Mouse (Mus musculus) heart, embryonic 12.5 days (tissue): ENCODE measurements at regions not wholly inside any gene's neighbourhood (a gene's known extent, or its start where the extent isn't known, plus 50 kb on each side); places are given as distances from the start of the nearest gene placed in this dataset.

Experiments used
- ATAC-seq: fragments of 200-750 bp; cut with Nextera tagmentation; 2 replicates; pipeline ENCODE4 v1.8.0; 2017; ENCODE audit warnings: moderate TSS enrichment, moderate library complexity; ENCODE audit not compliant: insufficient number of reproducible peaks, low FRiP score
- H3K27ac ChIP-seq: fragments of 300-500 bp; sonication (generic); 2 replicates; pipeline ENCODE4 v1.5.1; 2016; ENCODE audit warnings: mild to moderate bottlenecking, moderate library complexity; ENCODE audit not compliant: poor library complexity, severe bottlenecking
- H3K27me3 ChIP-seq: fragments of 300-500 bp; sonication (generic); replicated peaks from 2 replicates; pipeline ENCODE4 v1.6.1; 2016; ENCODE audit warnings: mild to moderate bottlenecking, moderate library complexity
- H3K36me3 ChIP-seq: fragments of 300-500 bp; sonication (generic); 2 replicates; pipeline ENCODE4 v1.6.1; 2016; ENCODE audit warnings: mild to moderate bottlenecking, moderate library complexity
- H3K4me1 ChIP-seq: fragments of 300-500 bp; sonication (generic); replicated peaks from 2 replicates; pipeline ENCODE4 v1.6.1; 2016; ENCODE audit warnings: mild to moderate bottlenecking
- H3K4me2 ChIP-seq: fragments of 300-500 bp; sonication (generic); 2 replicates; pipeline ENCODE4 v1.6.1; 2016; ENCODE audit warnings: mild to moderate bottlenecking, moderate library complexity
- H3K4me3 ChIP-seq: fragments of 300-500 bp; sonication (generic); 2 replicates; pipeline ENCODE4 v1.5.1; 2016; ENCODE audit warnings: mild to moderate bottlenecking
- H3K9ac ChIP-seq: fragments of 300-500 bp; sonication (generic); 2 replicates; pipeline ENCODE4 v1.6.1; 2016; ENCODE audit warnings: mild to moderate bottlenecking, moderate library complexity
- H3K9me3 ChIP-seq: fragments of 300-500 bp; sonication (generic); replicated peaks from 2 replicates; pipeline ENCODE4 v1.6.1; 2016; ENCODE audit warnings: mild to moderate bottlenecking, moderate library complexity
- WGBS: fragments of 180-500 bp; shearing (Covaris S2); methylation state at CpG from one replicate; pipeline ENCODE4 v1.1.7; 2016; 5-methylcytosine and 5-hydroxymethylcytosine counted together

- no peaks in the 10 kb centered on the region for H3K9me3 ChIP-seq
- no peak overlapping the region for H3K9ac ChIP-seq
- WGBS: 77% methylated on average over 5 of the region's 5 CpGs
- H3K27me3 ChIP-seq: no peaks in the 10 kb centered on the region
- H3K27ac ChIP-seq: no peak overlapping the region
- H3K4me1 ChIP-seq: no peaks in the 10 kb centered on the region
- no peak for ATAC-seq
- no peak overlapping the region for H3K4me3 ChIP-seq
- H3K36me3 ChIP-seq: no peaks in the 10 kb centered on the region
- H3K4me2 ChIP-seq: no peak overlapping the region
Measured at GRCm38 (mm10) chr16:62681880-62682279, 104.7 kb downstream of the Nsun3 start.

- Histone ChIP-seq H3K9me3 (no peaks in the 10 kb centered on the region), H3K4me3 (no peak overlapping the region), H3K4me1 (no peaks in the 10 kb centered on the region), H3K4me2 (no peak overlapping the region), H3K36me3 (no peaks in the 10 kb centered on the region), H3K9ac (no peak overlapping the region), H3K27me3 (no peaks in the 10 kb centered on the region), H3K27ac (no peak overlapping the region)
- 78% methylated on average over 6 of the region's 6 CpGs for WGBS
- no peak for ATAC-seq
Measured at GRCm38 (mm10) chr16:62676815-62677214, 109.8 kb downstream of the Nsun3 start.

- Histone ChIP-seq H3K4me2 (no peak overlapping the region), H3K9ac (no peak overlapping the region), H3K4me3 (no peak overlapping the region), H3K27ac (no peak overlapping the region), H3K27me3 (no peaks in the 10 kb centered on the region), H3K36me3 (no peaks in the 10 kb centered on the region), H3K4me1 (no peaks in the 10 kb centered on the region), H3K9me3 (no peaks in the 10 kb centered on the region)
- ATAC-seq: no peak
- WGBS: 78% methylated on average over 2 of the region's 2 CpGs
Measured at GRCm38 (mm10) chr16:62657383-62657782, 129.2 kb downstream of the Nsun3 start.

- no peaks in the 10 kb centered on the region for H3K9me3 ChIP-seq
- WGBS: 57% methylated on average over 1 of the region's 1 CpGs
- H3K4me1 ChIP-seq: no peaks in the 10 kb centered on the region
- no peaks in the 10 kb centered on the region for H3K36me3 ChIP-seq
- ATAC-seq: no peak
- H3K27me3 ChIP-seq: no peaks in the 10 kb centered on the region
- H3K9ac ChIP-seq: no peak overlapping the region
- H3K4me2 ChIP-seq: no peak overlapping the region
- no peak overlapping the region for H3K4me3 ChIP-seq
- H3K27ac ChIP-seq: no peak overlapping the region
Measured at GRCm38 (mm10) chr16:62654436-62654835, 132.2 kb downstream of the Nsun3 start.

- Histone ChIP-seq H3K36me3 (no peaks in the 10 kb centered on the region), H3K27ac (no peak overlapping the region), H3K27me3 (no peaks in the 10 kb centered on the region), H3K4me3 (no peak overlapping the region), H3K4me2 (no peak overlapping the region), H3K9ac (no peak overlapping the region), H3K4me1 (no peaks in the 10 kb centered on the region), H3K9me3 (no peaks in the 10 kb centered on the region)
- 41% methylated on average over 8 of the region's 8 CpGs for WGBS
- ATAC-seq: no peak
Measured at GRCm38 (mm10) chr16:62653817-62654216, 132.8 kb downstream of the Nsun3 start.

GRCm38 (mm10) chr16:62652769-62653465 is 133.7 kb downstream of the Nsun3 start:
- Histone ChIP-seq H3K27ac (no peak overlapping the region), H3K9ac (no peak overlapping the region), H3K4me1 (no peaks in the 10 kb centered on the region), H3K4me2 (no peak overlapping the region), H3K36me3 (no peaks in the 10 kb centered on the region), H3K9me3 (no peaks in the 10 kb centered on the region), H3K27me3 (no peaks in the 10 kb centered on the region), H3K4me3 (no peak overlapping the region)
- ATAC-seq: no peak
- 70% methylated on average over 6 of the region's 6 CpGs for WGBS

GRCm38 (mm10) chr16:62650856-62651255 is 135.8 kb downstream of the Nsun3 start:
- Histone ChIP-seq H3K9ac (no peak overlapping the region), H3K4me3 (no peak overlapping the region), H3K27ac (no peak overlapping the region), H3K4me2 (no peak overlapping the region), H3K4me1 (no peaks in the 10 kb centered on the region), H3K27me3 (no peaks in the 10 kb centered on the region), H3K36me3 (no peaks in the 10 kb centered on the region), H3K9me3 (no peaks in the 10 kb centered on the region)
- WGBS: 79% methylated on average over 7 of the region's 7 CpGs
- ATAC-seq: no peak

GRCm38 (mm10) chr16:62648326-62648725 is 138.3 kb downstream of the Nsun3 start:
- Histone ChIP-seq H3K4me2 (no peak overlapping the region), H3K27ac (no peak overlapping the region), H3K4me1 (no peaks in the 10 kb centered on the region), H3K4me3 (no peak overlapping the region), H3K36me3 (no peaks in the 10 kb centered on the region), H3K27me3 (no peaks in the 10 kb centered on the region), H3K9me3 (no peaks in the 10 kb centered on the region), H3K9ac (no peak overlapping the region)
- 76% methylated on average over 8 of the region's 8 CpGs for WGBS
- no peak for ATAC-seq

- Histone ChIP-seq H3K4me3 (no peak overlapping the region), H3K27me3 (no peaks in the 10 kb centered on the region), H3K9me3 (0 out of 2 replicates have a peak, but pooled peaks cover 3% of the 10 kb centered on the region), H3K9ac (no peak overlapping the region), H3K4me2 (no peak overlapping the region), H3K27ac (no peak overlapping the region), H3K36me3 (no peaks in the 10 kb centered on the region), H3K4me1 (no peaks in the 10 kb centered on the region)
- no peak for ATAC-seq
- WGBS: 66% methylated on average over 1 of the region's 1 CpGs
Measured at GRCm38 (mm10) chr16:62646113-62646512, 140.5 kb downstream of the Nsun3 start.

GRCm38 (mm10) chr16:62642859-62643403 is 143.7 kb downstream of the Nsun3 start:
- H3K4me3 ChIP-seq: no peak overlapping the region
- no peak for ATAC-seq
- H3K27ac ChIP-seq: no peak overlapping the region
- 85% methylated on average over 10 of the region's 10 CpGs for WGBS
- no peak overlapping the region for H3K9ac ChIP-seq
- H3K27me3 ChIP-seq: no peaks in the 10 kb centered on the region
- H3K4me2 ChIP-seq: no peak overlapping the region
- no peaks in the 10 kb centered on the region for H3K36me3 ChIP-seq
- H3K4me1 ChIP-seq: no peaks in the 10 kb centered on the region
- 0 out of 2 replicates have a peak, but pooled peaks cover 7% of the 10 kb centered on the region for H3K9me3 ChIP-seq

- H3K9me3 ChIP-seq: no peaks in the 10 kb centered on the region
- no peak overlapping the region for H3K27ac ChIP-seq
- no peaks in the 10 kb centered on the region for H3K27me3 ChIP-seq
- no peak overlapping the region for H3K4me3 ChIP-seq
- H3K9ac ChIP-seq: no peak overlapping the region
- no peaks in the 10 kb centered on the region for H3K36me3 ChIP-seq
- WGBS: 70% methylated on average over 6 of the region's 6 CpGs
- no peak overlapping the region for H3K4me2 ChIP-seq
- H3K4me1 ChIP-seq: no peaks in the 10 kb centered on the region
- ATAC-seq: no peak
Measured at GRCm38 (mm10) chr16:62623938-62624337, 162.7 kb downstream of the Nsun3 start.

GRCm38 (mm10) chr16:62610873-62611272 is 175.7 kb downstream of the Nsun3 start:
- ATAC-seq: no peak
- no peak overlapping the region for H3K4me3 ChIP-seq
- H3K9ac ChIP-seq: no peak overlapping the region
- no peaks in the 10 kb centered on the region for H3K36me3 ChIP-seq
- WGBS: 80% methylated on average over 5 of the region's 5 CpGs
- H3K27me3 ChIP-seq: no peaks in the 10 kb centered on the region
- no peaks in the 10 kb centered on the region for H3K9me3 ChIP-seq
- no peak overlapping the region for H3K27ac ChIP-seq
- no peak overlapping the region for H3K4me2 ChIP-seq
- H3K4me1 ChIP-seq: no peaks in the 10 kb centered on the region
